Mouse (Mus musculus) right cerebral cortex, postnatal 4 days (tissue): ENCODE results near the gene C1qa.

Experiments used
- DNase-seq: peaks from one replicate; pipeline ENCODE4 v3.0.0-alpha.2; 2022

The C1qa gene

DNA sequence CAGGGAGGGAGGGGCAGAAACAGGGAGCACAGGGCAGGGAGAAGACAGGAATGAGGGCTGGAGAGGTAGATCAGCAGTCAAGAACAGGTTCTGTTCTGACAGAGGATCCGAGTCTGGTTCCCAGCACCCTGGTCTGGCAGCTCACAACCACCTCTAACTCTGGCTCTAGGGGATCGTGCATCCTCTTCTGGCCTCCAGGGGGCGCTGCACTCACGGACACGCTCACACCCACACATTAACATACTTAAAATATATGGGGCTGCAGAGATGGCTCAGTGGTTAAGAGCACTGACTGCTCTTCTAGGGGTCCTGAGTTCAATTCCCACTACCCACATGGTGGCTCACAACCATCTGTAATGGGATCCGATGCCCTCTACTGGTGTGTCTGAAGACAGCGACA, 38.6 kb downstream of the C1qa start:
- no peak for DNase-seq

DNA sequence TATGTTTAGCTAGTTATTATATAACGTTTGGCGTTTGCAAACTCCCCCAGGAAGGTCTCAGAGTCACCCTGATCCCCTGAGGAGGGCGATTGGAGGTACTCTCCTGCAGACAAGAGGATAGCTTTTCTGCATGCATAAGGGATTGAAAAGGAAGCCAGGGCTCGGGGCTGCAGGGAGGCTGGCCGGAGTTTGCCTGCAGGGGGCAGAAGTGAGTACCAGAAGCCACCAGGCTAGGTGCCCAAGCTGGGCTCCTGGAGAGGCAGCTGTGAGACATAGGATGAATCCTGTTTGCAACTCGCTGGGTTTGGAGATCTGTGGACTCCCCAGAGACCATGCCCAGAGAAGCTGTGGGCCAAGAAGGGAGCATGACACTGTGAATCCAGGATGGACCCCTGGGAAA, 43.5 kb downstream of the C1qa start:
- peak; percentile 55 for DNase-seq

DNA sequence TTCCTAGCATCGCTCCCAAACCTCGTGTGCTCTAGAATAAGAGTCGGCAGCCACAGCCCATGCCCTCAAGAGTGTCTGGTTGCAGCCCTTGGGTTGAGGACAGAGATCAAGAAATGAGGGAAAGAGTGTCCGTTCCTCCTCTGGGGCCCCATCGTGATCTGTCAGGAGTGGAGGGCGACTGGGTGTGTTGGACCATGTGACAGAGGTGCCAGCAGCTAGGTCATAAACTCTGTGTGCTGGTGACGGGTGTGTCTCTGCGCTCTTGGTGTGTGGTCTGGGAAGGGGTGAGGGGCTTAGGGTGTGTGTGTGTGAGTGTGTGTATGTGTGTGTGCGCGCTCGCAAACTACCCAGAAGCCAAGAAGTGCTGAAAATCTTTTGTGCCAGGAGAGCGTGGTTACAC, 45.6 kb downstream of the C1qa start:
- DNase-seq: no peak

DNA sequence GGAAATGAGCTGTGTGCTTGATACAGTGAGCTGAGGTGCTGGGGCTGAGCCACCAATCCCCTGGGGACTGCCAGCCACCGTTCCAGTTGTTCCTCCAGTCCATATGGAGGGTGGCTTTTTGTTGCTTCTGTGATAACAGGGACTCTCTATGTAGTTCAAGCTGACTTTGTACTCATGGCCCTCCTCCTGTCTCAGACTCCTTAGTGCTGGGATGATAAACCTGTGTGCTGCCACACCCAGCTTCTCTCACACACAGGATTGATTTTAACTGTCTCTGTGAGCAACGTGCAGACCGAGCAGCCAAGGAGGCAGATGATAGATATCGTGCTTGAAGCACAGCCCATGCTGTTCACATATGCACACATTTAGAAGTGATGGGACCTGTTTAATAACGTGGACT, 46.5 kb downstream of the C1qa start:
- DNase-seq: no peak

DNA sequence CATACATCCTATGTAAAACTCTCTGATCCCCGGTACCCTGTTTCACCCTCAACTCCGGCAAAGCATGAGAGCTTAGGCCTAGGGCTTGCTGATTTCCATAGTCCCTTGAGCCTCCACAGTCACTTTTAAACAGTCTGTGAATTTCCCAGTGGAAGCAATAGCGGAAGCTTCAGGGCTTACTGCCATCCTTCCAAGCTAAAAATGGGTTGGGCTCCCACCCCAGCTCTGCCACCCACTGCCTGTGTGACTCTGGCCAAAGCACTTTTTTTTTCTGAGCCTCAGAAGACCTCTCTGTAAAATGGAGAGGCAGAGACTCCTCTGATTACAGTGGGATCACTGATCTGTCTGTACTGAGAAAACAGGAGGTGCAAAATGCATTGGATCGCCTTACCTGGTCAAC, 50.0 kb downstream of the C1qa start:
- DNase-seq: no peak

DNA sequence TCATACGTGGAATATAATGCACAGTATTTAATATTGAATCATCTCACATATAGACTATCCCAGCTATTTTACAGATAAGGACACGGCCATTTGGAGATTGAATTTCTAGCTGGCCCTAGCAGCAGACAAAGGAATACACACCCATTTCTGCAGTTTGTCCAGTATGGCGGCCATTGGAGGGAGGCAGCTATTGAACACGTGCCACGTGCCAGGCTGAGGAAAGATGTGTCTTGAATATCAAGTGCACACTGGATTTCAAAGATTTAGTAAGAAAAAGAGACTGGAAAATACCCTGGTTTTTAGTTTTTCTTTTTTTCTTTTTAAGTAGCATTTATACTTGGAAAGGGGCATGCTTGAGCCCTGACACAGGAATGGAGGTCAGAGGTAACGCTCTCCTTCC, 51.4 kb downstream of the C1qa start:
- DNase-seq: no peak
